Mouse (Mus musculus) heart, adult 2 months (tissue): Measurements from ENCODE around the gene Mrpl47.

Experiments used
- CTCF ChIP-seq: fragments of 200-600 bp; IDR thresholded peaks from 2 replicates; pipeline ENCODE4 v1.8.1; 2022; ENCODE audit warnings: antibody characterized with exemption, mild to moderate bottlenecking, moderate library complexity
- EP300 ChIP-seq: fragments of 200-500 bp; IDR thresholded peaks from 2 replicates; pipeline ENCODE4 v1.6.1; 2011; ENCODE audit warnings: low read depth, low read length, control low read depth; ENCODE audit not compliant: insufficient read depth
- POLR2A ChIP-seq: fragments of 200-500 bp; IDR thresholded peaks from 2 replicates; pipeline ENCODE4 v1.6.1; 2011; ENCODE audit warnings: mild to moderate bottlenecking, low read depth, low read length, control low read depth; ENCODE audit not compliant: insufficient read depth

DNA sequence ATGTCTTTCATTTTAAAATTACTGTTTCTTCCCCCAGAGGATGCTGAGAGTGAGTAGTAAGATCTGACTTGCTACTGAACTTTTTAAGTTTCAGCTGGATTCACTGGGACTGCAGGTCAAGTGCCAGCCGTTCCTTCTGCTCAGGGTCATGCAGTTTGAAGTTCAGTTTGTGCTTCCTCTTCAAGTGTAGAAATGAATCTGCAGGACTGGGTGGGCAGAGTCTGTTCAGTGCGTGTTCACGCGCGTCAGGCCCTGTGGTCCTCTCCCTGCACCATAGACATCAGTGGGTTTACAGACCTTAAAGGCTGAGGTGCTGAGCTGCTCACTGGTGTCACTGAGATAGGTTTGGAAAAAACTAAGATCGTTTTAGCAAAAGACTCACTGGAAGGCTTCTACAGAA, 7.6 kb upstream of the Mrpl47 start:
- TF ChIP-seq EP300 (no peak), CTCF (no peak), POLR2A (no peak)
